Mouse (Mus musculus) adrenal gland, postnatal 14 days (tissue): ENCODE data around the gene St3gal5. TPM values are rescaled to one million over a fixed set of nuclear protein-coding genes. Genes with fewer than 3 reads are reported as not detected.
"Not testable (repeated sequence)": the region's sequence is repeated elsewhere in the genome, so short reads cannot be mapped to it uniquely, and the experiment has no call there.

ENCODE experiments used
- DNase-seq: peaks from one replicate; pipeline ENCODE4 v3.0.0; 2021; ENCODE audit warnings: mixed read lengths
- long read RNA-seq, 2 experiments: library from polyadenylated mRNA; stranded (forward); transcript quantifications; one replicate each; pipeline ENCODE4 v2.0.0; 2021
- total RNA-seq: library from RNA; stranded (reverse); gene quantifications from 2 replicates; pipeline ENCODE4 v1.2.3, GENCODE M21; 2021

The St3gal5 gene
- 137 and 170 TPM in 2 replicates for total RNA-seq
- long read RNA-seq, experiment 1, transcript St3gal5-202 (7 exons, 2,439 nt), result minor isoform, 40 of 331 reads
- long read RNA-seq, experiment 1, transcript St3gal5-201 (7 exons, 2,258 nt), result major isoform, 235 of 331 reads
- long read RNA-seq, experiment 1, partial matches to known transcripts, result 9 of 331 reads
- long read RNA-seq, experiment 1, other reads (novel, unspliced or antisense), result 47 of 331 reads
- long read RNA-seq, experiment 2, transcript St3gal5-202 (7 exons, 2,439 nt), result minor isoform, 49 of 284 reads
- long read RNA-seq, experiment 2, transcript St3gal5-201 (7 exons, 2,258 nt), result major isoform, 202 of 284 reads
- long read RNA-seq, experiment 2, partial matches to known transcripts, result 16 of 284 reads
- long read RNA-seq, experiment 2, other reads (novel, unspliced or antisense), result 17 of 284 reads

DNA sequence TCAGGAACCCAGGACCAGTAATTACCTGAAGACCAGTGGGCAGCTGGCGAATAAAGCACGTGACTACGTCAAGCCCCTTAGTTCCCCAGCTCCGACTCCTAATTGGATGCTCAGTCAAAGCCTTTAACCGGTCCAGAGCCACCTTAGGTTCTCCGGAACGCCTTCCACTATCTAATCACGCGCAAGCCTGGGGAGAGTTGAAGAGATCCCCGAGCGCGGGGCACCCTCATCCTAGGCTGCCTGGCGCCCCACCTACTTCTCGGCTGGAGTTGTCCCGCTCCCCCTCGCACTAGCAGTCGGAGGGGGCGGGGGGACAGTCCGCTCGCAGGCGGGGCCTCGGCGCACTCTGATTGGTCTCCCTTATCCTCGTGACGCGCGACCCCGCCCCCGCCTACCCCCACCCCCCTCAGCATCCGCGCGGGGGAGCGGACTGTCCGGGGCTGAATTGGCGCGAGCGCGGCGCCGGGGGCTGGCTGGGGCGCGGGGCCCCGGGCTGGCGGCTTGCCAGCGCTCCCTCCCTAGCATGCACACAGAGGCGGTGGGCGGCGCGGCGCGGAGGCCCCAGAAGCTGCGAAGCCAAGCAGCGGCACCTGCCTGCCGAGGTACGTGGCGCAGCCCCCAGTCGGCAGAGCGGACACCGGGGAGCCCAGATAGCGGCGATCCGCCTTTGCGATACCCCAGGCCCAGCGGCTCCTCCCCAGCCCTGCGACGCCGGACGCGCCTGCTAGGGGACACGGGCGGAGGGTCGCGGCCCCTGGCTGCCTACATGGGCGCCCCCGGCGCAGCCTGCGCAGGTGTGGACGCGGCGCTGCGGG lies at the start of gene St3gal5:
St3gal5 (plus strand) TSS at position 412 of the 815 bp plus-strand sequence.
- peak; percentile 97 for DNase-seq

DNA sequence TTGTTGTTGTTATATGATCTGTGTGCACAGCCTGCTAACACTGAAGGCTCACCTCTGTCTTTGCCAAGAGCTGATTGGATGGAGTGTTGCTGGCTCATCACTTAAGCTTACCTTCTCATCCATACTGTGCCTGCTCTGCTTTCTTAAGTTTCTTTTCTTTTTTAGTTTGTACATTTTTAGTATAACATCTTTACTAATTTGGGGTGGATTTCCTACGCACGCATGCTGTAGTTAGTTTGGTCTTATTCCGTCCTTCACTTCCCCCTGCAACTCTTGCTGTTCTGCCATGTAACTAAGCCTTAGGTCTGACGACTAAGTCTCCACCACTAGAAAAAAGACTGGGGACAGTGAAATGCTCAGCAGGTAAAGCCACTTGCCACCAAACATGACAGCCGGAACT lies 48.7 kb upstream of the St3gal5 start:
- no peak for DNase-seq

DNA sequence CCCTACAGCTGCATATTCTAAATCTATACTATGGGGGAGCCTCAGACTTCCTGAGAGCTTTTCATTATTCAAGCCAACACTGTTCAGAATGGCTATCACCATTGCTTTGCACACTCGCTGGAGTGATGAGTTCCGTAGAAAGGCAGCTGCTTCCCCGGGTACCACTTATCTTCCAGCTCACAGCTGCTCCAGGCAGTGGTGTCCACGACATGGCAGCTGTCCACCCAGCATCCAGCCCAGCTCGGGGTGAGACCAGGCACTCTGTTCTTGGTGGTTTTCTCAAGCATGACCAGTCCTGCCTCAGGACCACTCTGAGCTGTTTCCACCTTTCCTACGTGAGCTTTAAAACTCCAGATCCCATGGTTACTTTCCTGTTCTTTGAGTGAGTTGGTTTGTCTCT lies 47.5 kb upstream of the St3gal5 start:
- DNase-seq, result no peak

DNA sequence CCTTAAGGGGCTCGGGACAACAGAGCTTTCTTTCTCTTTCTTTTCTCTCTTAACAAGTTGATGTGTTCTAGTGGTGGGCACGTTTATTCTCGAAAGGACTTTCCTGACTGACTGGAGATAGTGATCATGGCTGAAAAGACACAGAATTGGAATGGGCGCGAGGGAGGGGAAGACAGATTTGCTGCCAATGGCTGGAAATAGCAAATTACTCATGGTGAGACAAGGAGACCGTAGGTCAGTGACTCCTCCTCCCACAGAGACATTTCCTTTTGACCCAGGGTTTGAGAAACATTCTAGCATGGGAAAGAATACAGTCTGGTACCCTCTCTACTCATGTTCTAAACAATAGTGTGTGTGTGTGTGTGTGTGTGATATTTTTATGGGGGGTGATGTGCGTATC lies 46.6 kb upstream of the St3gal5 start:
- no peak for DNase-seq

DNA sequence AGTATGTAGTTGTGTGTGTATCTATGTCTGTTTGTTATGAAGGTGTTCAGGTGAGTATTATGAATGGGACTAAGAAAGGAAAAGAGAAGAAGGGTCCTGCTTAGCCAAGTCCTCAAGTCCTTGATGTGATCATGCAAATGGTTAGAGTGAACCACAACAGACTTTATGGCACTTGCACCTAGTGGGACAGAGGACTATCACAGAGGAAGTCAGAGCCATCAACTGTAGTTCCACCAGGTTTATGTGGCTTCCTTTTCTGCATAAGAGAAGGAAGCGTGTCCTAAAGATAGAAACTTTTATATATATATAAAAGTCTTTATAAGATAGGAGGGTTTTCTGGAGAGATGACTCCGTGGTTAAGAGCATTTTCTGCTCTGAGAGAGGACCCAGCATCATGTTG lies 46.1 kb upstream of the St3gal5 start:
- DNase-seq, result no peak

DNA sequence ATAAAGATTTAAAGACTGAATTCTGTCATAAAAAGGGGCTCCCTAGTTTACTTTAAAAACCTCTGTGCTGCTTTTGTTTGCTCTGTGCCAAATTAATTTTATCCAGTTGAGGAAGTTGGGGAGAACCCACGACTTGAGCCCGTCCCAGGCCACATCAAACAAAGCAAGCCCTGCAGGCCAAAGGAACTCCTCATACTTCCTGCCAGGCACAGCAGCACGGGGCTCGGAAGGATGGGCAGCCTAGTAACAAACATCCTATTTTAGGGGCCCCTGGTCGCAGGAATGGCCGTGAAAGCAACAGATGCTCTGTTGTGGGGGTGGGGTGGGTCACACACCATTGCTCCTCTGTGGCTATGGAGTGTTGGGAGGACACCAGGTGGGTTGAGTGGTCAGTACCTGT lies 45.6 kb upstream of the St3gal5 start:
- DNase-seq, result peak; percentile 31

DNA sequence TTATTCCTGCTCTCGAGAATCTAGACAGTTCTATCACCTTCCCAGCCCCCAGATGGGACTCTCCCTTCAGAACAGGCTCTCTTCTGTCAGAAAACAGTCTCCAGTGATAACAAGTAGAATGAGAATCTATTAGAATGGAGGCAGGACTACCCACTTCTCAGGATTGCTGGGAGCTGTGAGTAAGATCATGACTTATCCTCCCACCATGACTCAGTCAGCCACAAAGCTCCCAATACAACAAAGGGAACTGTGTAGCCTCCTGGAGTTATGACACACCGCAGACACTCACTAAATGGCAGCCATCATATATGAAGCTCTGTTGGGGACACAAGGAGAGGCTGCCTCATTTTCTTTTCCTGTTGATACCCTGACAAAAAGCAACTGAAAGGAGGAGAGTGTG lies 40.8 kb upstream of the St3gal5 start:
- DNase-seq, result peak; percentile 23

DNA sequence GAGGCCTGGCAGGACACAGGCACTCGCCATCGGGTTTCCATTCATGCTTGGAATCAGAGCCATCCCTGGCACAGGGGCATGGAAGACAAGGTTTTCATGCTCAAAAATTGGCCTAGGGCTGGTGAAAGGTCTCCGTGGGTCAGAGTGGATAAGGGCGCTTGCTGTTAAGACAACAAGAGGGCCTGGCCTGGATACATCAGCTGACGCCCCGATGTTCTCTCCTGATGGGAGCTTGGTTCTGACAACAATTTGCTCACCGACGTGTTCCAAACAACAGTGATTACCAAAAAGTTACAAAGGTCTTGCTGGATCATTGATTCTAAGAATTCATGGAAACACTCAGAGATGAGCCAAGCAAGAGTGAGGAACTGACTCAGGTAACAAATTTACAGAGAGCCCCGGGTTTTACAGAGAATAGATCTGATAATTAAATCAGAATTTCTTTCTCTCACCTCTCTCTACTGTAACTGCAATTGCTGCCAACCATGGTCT lies 38.9 kb upstream of the St3gal5 start:
- DNase-seq, result no peak

DNA sequence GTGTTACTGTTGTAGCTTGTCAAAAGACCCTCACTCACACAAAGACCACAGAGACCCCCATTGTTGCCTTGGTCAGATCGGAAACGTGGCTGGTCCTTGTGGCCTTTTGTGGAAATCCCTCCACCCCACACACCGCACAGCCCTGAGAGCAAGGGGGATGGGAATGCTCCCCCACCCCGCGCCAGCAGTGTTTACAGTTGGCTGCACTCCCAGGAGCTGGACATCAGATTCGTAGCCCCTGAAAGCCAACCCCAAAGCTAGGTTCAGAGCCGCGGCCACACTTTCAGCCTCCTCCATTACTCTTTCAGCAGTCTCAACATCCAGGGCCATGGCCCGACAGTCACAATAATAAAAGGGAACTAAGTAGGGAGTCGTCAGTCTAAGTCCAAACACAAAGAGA lies 36.7 kb upstream of the St3gal5 start:
- DNase-seq, result not testable (repeated sequence)

DNA sequence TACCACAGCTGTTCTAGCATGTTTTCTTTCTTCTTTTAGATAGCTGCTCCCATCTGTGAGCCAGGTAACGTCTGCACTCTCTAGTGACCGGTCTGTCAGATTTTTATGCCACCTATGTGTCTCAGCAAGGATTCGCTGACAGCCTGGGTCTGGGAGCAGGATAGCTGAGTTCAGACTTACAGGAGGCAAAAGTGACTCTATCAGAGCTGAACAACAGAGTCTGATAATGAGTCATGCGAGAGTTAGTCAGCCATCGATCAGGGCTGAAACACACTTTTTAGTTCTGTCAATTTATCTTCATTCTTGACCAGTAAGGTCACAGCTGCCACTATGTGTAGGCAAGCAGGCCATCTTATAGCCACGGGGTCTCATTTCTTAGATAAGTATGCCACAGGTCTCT lies 33.7 kb upstream of the St3gal5 start:
- no peak for DNase-seq

DNA sequence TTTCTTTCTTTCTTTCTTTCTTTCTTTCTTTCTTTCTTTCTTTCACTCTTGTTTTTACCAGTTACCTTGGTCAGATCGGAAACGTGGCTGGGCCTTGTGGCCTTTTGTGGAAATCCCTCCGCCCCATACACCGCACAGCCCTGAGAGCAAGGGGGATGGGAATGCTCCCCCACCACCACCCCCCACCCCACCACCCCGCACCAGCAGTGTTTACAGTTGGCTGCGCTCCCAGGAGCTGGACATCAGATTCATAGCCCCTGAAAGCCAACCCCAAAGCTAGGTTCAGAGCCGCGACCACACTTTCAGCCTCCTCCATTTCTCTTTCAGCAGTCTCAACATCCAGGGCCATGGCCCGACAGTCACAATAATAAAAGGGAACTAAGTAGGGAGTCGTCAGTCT lies 31.4 kb upstream of the St3gal5 start:
- no peak for DNase-seq

DNA sequence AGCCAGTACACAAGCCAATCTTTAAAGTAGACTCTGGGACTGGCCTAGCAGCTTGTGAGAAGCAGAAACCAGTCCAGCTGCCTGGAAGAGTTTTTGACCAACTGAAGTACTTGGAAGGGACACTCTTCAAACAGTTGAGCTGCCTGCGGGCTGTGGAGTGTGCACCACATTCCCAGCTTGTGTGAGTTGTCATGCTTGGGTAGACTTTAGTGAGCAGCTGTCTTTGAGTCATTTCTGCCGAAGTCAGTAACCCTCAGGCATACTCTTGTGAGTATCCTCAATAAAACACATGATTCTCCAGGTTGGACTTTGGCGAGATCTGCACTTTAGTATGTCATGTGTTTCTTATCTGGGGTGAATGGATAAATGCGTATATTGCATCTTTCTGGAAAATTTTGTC lies 29.0 kb upstream of the St3gal5 start:
- no peak for DNase-seq

DNA sequence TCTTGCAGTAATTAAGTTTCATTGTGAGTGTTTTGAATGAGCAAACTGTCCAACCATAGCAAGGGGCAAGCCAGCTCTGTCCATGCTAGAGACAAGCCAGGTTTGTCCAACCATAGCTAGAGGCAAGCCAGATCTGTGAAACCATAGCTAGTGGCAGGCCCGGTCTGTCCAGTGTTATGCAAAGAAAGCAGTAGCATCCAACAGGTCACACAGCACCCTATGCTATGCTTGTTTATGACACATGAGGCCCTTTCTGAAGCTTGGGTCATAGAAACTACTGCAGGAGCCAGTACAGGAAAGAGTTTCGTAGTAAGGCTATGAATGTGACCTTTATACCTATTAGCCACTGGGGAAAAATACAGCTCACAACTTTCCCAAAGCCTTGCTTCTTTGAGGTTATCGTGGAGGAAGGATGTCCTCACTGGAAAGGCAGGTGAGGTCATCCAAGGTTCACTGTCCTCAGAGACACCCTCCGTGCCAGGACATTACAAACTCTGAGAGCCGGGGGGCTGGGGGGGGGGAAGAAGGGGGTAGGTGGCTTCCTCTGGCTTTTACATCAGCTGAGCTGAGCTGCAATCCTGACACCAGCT lies 26.0 kb upstream of the St3gal5 start:
- DNase-seq, result no peak

DNA sequence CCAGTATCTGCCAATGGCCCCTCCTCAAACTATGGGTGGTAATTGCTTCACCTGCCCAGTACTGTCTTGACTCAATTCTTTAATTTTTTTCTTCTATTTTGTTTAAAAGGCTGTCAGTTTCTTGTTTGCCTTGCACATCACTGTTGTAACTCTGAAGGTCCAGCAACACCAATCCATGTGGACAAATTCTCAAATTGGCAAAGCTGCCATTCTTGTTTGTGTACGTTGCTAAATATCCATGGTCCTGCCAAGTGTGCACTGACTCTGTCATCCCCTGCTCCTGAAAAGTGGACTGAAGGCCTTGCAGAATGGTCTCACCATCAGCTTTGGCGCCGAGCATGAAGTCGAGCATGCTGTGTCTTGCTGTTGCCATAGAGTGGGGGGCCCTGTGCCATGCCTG lies 23.6 kb upstream of the St3gal5 start:
- DNase-seq, result no peak

DNA sequence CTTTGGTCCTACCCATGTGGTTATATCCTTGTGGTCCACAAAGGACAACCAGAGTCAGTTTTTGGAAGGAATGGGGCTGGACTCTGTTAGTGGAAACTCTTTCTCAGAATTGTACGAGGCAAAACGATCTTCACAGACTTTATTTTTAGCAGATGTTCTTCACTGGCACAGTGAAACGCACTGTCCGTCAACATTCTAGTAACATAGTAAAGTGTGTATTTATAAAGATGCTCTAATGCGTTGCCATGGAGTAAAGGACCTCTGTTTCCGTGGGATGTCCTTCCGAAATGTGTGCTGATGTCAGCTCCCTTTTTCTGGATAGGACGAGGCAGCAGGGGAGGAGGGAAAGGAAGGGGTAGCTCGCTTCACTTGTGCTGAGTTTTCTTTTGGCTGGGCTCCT lies 20.9 kb upstream of the St3gal5 start:
- no peak for DNase-seq

DNA sequence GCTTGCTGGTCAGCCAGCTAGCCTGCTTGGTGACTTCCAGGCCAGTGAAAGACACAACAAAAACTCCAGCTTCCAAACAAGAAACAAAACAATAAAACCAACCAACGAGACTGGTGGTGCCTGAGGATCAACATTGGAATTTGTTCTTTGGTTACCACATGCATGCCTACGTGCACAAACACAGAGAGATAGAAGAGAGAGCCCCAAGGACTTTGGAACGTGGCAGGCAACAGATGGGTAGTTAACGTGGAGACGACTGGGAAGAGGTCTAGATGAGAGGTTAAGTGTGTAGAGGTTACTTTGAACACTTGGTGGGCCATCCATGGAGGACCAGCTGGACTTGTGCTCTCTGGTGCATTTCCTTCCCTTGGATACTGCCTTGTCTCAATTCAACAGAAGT lies 19.2 kb upstream of the St3gal5 start:
- no peak for DNase-seq

DNA sequence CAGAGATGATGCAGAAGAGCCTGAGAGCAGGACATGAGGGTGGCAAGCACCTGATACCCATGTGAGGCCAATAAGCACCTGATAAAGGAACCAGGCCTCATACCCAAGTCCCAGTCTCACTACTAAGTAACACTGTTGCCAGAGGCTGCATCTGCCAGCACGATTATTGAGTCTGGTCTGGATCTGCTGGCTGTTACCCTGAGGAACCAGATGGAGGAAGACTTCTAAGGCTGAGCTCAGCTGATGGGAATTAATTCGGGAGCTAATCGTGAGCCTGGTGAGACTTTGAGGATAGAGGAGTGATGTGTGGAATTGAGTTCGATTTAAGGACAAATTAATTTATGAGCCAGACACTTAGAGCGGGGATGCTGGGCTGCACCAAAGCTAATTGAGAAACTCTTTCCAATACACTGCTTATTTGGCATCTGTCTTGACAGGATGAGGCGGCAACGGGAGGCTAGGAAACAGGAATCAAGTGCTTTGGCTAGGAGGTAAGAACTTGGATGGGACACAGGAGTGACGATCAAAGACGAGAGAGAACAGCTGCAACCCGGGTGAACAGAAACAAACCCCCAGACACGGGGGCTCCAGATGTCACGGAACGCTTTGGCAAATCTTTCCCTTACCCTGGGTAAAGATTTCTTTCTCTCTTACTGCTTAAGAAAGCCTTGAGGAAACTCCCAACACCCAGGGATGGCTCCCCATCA lies 15.9 kb upstream of the St3gal5 start:
- DNase-seq, result no peak

DNA sequence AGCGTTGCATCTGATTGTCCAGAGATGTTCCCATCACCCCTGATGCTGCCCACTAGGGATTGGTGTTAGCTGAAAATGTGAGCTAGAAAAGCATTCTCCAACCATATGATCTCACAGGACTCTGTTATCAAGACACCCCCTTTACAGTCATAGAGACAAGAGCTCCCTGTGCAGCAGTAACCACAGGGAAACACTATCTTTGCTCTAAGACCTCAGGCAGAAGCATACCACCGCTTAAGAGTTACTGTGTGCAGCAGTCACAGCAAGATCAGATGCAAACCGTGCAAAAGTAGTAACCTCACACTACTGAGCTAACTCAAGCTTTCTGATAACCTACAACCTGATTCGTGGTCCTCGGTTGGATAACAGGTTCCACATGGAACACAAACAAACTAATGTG lies 10.0 kb upstream of the St3gal5 start:
- DNase-seq, result no peak

DNA sequence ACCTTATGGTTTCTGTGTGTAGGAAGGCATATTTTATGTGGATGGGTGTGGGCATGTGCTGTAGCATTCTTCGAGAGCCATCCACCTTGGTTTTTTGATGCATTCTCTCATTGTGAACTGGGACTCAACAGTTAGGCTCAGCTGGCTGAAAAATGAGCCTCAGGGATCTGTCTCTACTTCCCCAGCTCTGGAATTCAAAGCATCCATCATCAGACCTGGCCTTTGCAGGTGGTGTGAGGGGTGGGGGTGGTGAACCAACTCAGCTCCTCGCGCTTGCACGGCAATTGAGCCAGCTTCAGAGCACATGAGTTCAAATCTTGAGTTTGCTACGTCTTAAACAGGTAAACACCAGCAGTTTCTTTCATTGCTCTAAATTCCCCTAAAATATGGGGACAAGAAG lies 7.5 kb upstream of the St3gal5 start:
- DNase-seq, result no peak

DNA sequence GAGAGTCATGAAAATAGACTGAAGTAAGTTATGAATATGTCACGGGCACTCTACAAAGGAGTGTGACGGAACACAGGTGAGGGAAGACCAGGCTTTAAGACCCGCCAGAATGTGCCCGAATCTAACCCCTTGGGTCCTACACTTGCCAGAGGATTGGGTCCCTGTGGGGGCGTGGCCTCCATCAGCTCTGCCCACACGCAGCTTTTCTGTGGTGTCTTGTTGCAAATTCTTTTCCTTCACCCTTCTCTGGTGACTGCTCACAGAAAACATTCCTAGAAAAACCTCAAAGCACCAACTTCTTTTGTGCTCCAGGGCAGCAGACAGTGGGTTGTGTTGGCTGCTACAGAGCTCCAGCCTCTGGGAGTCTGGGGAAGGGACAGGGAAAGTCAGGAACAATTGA lies 6.4 kb upstream of the St3gal5 start:
- no peak for DNase-seq

DNA sequence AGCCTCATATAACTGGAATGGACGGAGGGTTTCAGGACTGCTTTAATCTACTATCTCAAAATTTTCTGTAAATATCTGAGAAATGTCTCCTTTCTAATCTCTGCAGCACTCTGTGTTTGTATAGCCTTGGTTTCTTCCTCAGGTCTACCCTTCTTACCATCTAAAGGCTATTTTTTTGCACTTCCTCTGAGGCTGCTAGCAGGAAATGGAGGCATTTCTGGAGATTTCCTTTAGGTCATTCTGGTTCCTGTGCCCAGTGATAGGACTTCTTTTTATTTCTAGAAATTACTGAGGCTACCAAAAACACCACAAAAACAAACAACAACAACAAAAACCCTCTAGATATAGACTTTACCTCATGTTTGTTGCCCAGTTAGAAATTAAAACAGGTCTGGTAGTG lies 4.3 kb upstream of the St3gal5 start:
- DNase-seq, result no peak

DNA sequence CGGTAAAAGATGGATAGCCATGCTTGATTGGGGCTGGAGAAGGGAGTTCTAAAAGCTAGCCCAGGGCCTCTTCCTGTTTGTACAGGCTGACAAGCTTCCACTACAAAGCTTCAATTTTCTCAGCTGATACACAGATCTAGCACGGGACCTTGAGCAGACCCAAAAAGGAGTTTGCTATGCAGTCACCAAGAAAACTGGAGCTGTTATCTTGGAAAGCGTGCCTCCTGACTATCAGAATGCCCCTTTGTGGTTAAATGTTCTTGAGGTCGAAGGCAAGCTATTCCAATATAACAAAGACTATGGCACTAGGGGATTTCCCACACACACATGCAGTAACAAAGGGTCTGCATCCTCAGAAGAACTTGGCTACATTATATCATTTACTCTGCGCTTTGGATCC lies 1.2 kb upstream of the St3gal5 start:
- DNase-seq, result no peak

DNA sequence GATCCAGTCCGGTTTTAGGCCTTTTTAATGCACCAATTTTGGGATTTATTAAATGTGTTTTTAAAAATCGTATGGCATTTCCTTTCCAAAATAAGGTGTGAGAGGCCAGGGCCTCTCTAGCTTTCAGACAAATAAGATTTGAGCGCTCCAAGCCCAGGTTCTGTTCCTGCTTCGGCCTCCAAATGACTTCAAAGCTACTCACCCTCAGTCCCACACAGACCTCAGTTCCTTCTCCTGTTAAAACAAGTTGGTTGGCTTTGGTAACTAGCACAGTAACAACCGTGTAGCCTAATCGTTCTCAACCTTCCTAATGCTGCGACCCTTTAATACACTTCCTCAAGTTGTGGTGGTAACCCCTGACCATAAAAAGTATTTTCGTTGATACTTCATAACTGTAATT lies 723 bp upstream of the St3gal5 start:
- DNase-seq, result no peak
